Mouse (Mus musculus): Measurements from ENCODE around the gene Tmem86b.

- no peak for TF ChIP-seq POLR2A (IDR thresholded peaks at IDR 0.05; ENCODE audit: insufficient read depth, low read depth, low read length)
- no peak for TF ChIP-seq CTCF (IDR thresholded peaks at IDR 0.05)
These were observed 43.0 kb upstream of the Tmem86b start for GRCm38 (mm10) chr7:4674114-4674731.

Measured in heart, adult 2 months (tissue).